Mouse (Mus musculus) midbrain, embryonic 10.5 days (tissue): Measurements from ENCODE around the gene Lhcgr. TPM values are rescaled to one million over a fixed set of nuclear protein-coding genes. Genes with fewer than 3 reads are reported as not detected.

Experiments
- DNase-seq: peaks from one replicate; pipeline ENCODE4 v3.0.0-alpha.2; 2017; ENCODE audit warnings: low spot score
- H3K27ac ChIP-seq: fragments of 300-500 bp; sonication (generic); replicated peaks from 2 replicates; pipeline ENCODE4 v1.5.1; 2016; ENCODE audit warnings: mild to moderate bottlenecking
- H3K27me3 ChIP-seq: fragments of 300-500 bp; sonication (generic); 2 replicates; pipeline ENCODE4 v1.6.1; 2016; ENCODE audit warnings: low read depth, mild to moderate bottlenecking; ENCODE audit not compliant: poor library complexity, severe bottlenecking
- H3K36me3 ChIP-seq: fragments of 300-500 bp; sonication (generic); 2 replicates; pipeline ENCODE4 v1.6.1; 2016; ENCODE audit warnings: mild to moderate bottlenecking, moderate library complexity
- H3K4me1 ChIP-seq: fragments of 300-500 bp; sonication (generic); 2 replicates; pipeline ENCODE4 v1.6.1; 2016
- H3K4me3 ChIP-seq: fragments of 300-500 bp; sonication (generic); 2 replicates; pipeline ENCODE4 v1.5.1; 2016; ENCODE audit warnings: mild to moderate bottlenecking, moderate library complexity
- H3K9me3 ChIP-seq: fragments of 300-500 bp; sonication (generic); replicated peaks from 2 replicates; pipeline ENCODE4 v1.6.1; 2016; ENCODE audit warnings: mild to moderate bottlenecking
- WGBS: fragments of 180-500 bp; shearing (Covaris S2); methylation state at CpG from one replicate; pipeline ENCODE4 v1.1.7; 2016; 5-methylcytosine and 5-hydroxymethylcytosine counted together
- polyA plus RNA-seq: library from polyadenylated mRNA; unstranded; fragments of >200 nt; fragmentation: Nextera tagmentation; extraction: Ambion mirVana; gene quantifications from 2 replicates; pipeline ENCODE4 v1.2.1, GENCODE M21; 2016

The Lhcgr gene
- polyA plus RNA-seq, 1 experiment from 2014 or later: 0.25 TPM

DNA sequence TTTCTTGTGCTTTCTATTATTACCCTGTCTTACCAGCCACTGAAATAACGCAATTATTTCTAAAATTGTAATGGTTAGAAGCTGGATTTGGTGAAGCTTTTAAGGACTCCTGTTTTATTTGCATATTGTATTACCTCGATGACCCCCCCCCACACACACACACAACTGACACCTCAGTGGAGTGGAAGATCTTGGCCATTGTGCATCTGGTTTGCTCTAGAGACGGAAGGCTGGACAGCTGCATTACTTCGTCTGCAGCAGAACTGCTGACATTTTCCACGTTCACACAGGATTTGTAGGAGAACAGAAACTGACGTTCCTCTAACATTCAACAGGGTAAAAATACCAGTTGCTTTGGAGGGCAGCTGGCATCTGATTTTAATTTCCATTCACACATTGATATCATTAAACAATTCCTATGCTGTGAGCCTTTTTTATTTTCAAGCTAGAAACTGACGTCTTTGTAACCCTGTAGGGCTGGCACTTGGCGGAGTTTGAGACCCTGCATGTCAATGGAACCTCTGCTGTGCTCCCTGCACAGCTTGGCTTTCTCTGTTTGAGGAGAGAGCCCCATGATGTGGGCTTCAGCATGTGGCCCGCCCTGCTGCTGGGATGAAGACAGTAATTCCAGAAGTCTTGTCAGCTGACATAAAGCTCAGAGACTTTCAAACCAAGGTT, 95.0 kb downstream of the Lhcgr start:
- Histone ChIP-seq H3K27ac (no peak overlapping the region), H3K9me3 (peaks cover 5% of the 10 kb centered on the region), H3K4me3 (no peak overlapping the region), H3K4me1 (peaks cover 8% of the 10 kb centered on the region), H3K36me3 (no peaks in the 10 kb centered on the region), H3K27me3 (no peaks in the 10 kb centered on the region)
- no peak for DNase-seq
- WGBS: 68% methylated on average over 9 of the region's 9 CpGs

DNA sequence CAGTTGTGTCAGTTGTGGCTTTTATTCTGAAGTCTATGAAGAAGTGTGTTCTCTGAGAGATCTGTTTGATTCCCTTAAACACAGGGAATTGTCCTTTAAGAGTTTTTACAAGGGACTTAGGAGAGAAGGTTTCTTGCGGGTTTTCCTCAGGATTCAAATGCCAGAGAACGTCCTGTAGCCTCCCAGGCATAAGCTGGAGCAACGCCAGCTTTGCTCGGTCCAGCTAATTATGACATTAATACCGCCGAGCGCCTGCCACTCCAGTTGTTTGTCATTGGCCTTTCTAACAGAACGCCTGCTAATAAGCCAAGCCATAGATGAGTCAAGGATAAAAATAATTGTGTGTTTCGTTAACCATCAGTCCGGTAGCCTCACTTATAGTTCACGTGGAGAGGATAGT, 103.6 kb downstream of the Lhcgr start:
- Histone ChIP-seq H3K4me1 (no peaks in the 10 kb centered on the region), H3K4me3 (no peak overlapping the region), H3K27me3 (no peaks in the 10 kb centered on the region), H3K36me3 (no peaks in the 10 kb centered on the region), H3K27ac (no peak overlapping the region), H3K9me3 (no peaks in the 10 kb centered on the region)
- DNase-seq: no peak
- 86% methylated on average over 11 of the region's 11 CpGs for WGBS

DNA sequence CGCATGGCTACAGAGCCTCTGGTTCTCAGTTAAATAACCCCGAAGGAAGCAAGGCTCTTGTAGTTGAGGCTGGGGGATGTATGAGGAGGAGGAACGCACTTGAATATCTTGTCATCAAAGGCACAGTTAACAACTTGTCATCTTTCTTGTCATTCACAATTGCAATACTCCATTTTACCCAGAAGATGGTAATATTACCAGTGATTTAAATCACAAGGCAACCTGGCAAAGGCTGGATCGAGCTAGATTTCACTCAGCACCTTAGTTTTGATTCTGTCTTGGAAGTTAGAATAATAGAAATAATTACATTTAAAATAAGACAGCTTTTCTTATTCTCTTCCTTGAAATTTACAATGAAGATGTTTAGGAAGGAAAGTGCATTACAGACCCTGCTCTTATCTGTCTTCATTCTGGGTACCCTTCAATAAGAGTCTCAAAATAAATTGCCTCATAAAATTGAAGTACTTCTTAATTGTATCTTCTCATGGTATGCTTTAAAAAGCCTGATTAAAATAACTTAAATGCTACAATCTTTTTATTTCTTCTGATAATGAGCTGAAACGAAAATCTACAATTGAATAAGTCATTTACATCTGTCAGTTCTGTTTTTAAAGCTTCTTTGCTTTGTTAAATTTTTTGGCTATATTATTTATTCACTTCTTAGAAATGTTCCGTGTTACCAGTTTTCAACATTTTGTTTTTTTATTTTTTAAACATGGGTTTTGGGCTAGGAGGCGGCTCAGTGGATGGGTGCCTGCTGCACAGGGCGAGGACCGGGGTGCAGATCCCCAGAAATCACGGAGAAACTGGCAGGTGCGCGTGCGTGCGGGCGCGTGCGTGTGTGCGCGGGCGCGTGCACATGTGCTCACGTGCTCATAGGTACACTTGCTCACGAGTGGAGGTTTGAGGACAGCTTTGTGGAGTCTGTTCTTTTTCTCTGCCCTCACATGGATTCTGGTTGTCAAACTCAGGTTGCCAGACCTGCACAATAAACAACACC, 116.2 kb downstream of the Lhcgr start:
- 93% methylated on average over 23 of the region's 23 CpGs for WGBS

DNA sequence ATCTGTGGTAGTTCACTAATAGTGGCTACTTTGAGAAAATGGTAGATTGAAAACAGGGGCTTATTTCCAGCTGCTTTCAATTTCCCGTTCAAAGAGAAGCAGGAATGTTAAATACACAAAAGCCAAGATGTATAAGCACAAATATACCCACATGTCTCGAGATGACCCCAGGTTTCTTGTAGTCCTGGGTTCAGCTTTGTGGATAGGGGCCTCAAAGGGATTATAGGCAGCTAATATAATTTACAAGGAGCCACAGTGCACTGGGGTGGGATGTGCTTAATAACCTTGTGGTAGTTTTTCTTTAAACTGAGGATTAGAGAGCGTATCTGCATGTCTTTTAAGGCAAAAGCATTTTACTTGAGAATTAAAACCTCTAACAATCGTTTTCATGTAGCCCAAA, 121.0 kb downstream of the Lhcgr start:
- Histone ChIP-seq H3K27me3 (peaks cover 29% of the 10 kb centered on the region), H3K27ac (no peak overlapping the region), H3K36me3 (no peaks in the 10 kb centered on the region), H3K4me3 (no peak overlapping the region), H3K9me3 (no peaks in the 10 kb centered on the region), H3K4me1 (peaks cover 26% of the 10 kb centered on the region)
- WGBS: 40% methylated on average over 4 of the region's 4 CpGs
- DNase-seq: no peak

More for the DNA sequence above, 116.2 kb downstream of the Lhcgr start:
- Histone ChIP-seq H3K36me3 (no peaks in the 10 kb centered on the region), H3K27me3 (0 out of 2 replicates have a peak, but pooled peaks cover 3% of the 10 kb centered on the region), H3K9me3 (no peaks in the 10 kb centered on the region), H3K4me1 (peaks cover 8% of the 10 kb centered on the region), H3K4me3 (no peak overlapping the region), H3K27ac (no peak overlapping the region)
- no peak for DNase-seq

DNA sequence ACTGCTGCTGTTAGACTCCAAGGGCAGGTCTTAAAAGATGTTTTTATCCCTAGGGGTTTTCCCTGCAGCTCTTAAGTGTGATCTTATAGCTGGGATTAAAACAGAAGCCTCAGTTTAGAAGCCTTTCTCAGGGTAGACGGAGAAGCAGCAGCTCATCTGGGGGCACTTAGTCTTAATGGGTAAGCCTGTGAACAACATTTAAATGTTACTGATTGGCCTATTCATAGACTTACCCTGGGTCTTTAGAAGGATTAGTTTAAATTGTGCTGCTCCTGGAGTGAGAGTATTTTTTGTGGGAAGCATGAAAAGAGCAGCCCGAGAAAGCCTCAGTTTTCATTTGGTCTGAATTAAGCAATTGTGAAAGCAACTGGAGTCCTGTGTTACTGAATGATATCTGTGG, 121.9 kb downstream of the Lhcgr start:
- no peak for DNase-seq
- Histone ChIP-seq H3K4me3 (no peak overlapping the region), H3K4me1 (peaks cover 26% of the 10 kb centered on the region), H3K27ac (peak overlapping the region; percentile 38), H3K36me3 (no peaks in the 10 kb centered on the region), H3K9me3 (no peaks in the 10 kb centered on the region), H3K27me3 (peaks cover 32% of the 10 kb centered on the region)
- 35% methylated on average over 2 of the region's 2 CpGs for WGBS

DNA sequence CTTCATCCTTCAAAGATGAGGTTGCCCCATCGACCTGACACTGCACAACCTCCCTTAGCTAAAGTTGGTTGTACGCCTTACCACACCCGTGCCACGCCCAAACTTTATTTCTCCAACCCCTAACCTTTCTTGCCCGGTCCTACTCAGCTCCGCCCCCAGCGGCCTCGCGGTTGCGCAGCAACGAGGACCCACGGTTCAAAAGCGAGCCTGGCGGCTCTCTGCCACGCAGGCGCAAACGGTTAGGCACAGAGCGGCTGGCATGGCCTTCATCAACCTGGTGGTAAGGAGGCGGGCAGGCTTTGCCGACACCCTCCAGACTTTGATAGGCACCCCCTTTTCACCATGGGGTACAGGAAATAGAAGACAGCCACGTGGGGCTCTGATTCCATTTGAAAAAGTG, 123.3 kb downstream of the Lhcgr start, which contains the start of gene Gtf2a1l:
TSS of gene Gtf2a1l (plus strand) at position 209 of the 400 bp plus-strand sequence.
- DNase-seq: peak; percentile 51
- Histone ChIP-seq H3K4me3 (peak within 1 kb of the TSS; percentile 27; the same call in 1 of the 2 replicates), H3K27me3 (peaks cover 32% of the 10 kb centered on the region), H3K4me1 (peaks cover 26% of the 10 kb centered on the region), H3K36me3 (no peaks in the 10 kb centered on the region), H3K9me3 (no peaks in the 10 kb centered on the region), H3K27ac (no peak within 1 kb of the TSS)
- WGBS: 37% methylated on average over 21 of the region's 21 CpGs

Other genes starting within 250 kb of the Lhcgr start
- gene Ston1, start 194.3 kb downstream of the Lhcgr start, polyA plus RNA-seq: 1.5 and 1.7 TPM in 2 replicates
- 0.19 TPM in 1 of 2 replicates, not detected in the other for gene Gtf2a1l, start 123.3 kb downstream of the Lhcgr start, polyA plus RNA-seq